Mouse (Mus musculus) layer of hippocampus, postnatal 25 days (tissue): ENCODE measurements around the gene Rpl36al. TPM values are rescaled to one million over a fixed set of nuclear protein-coding genes. Genes with fewer than 3 reads are reported as not detected.

Experiments used
- DNase-seq, 2 experiments: peaks; one replicate each; pipeline ENCODE4 v3.0.0; 2022; ENCODE audit warnings: mixed read lengths in 2 of 2, low spot score in 1 of 2; ENCODE audit errors: extremely low spot score in 1 of 2
- total RNA-seq, 2 experiments: library from RNA; stranded (reverse); gene quantifications; 2 replicates each; pipeline ENCODE4 v1.2.3; 2021

The Rpl36al gene
- 100 to 1,000 TPM; 177 to 208 TPM for total RNA-seq

- peak; percentile 98 to 99 for DNase-seq
Measured at GRCm38 (mm10) chr12:69183583-69184308, at the start of gene Rpl36al, which contains the start of gene Mgat2. Gene Rpl36al (minus strand): TSS chr12:69184083. Gene Mgat2 (plus strand): TSS chr12:69184157.

- no peak for DNase-seq
Measured at GRCm38 (mm10) chr12:69229251-69229650, 45.4 kb upstream of the Rpl36al start.

- DNase-seq, result peak; percentile 78 to 81
Measured at GRCm38 (mm10) chr12:69227776-69228466, 44.0 kb upstream of the Rpl36al start, which contains the start of gene Pole2. Gene Pole2 (minus strand): TSS chr12:69228195.

GRCm38 (mm10) chr12:69220613-69221277 is 36.9 kb upstream of the Rpl36al start:
- DNase-seq, result no peak

GRCm38 (mm10) chr12:69216587-69216986 is 32.7 kb upstream of the Rpl36al start:
- no peak for DNase-seq

- peak; percentile 19 to 54 for DNase-seq
Measured at GRCm38 (mm10) chr12:69215000-69215785, 31.3 kb upstream of the Rpl36al start.

GRCm38 (mm10) chr12:69214393-69214792 is 30.5 kb upstream of the Rpl36al start:
- no peak for DNase-seq

- DNase-seq, result no peak
Measured at GRCm38 (mm10) chr12:69213186-69213777, 29.4 kb upstream of the Rpl36al start.

GRCm38 (mm10) chr12:69211057-69211456 is 27.2 kb upstream of the Rpl36al start:
- no peak for DNase-seq

GRCm38 (mm10) chr12:69210056-69210979 is 26.4 kb upstream of the Rpl36al start:
- DNase-seq, result no peak

- DNase-seq, result no peak
Measured at GRCm38 (mm10) chr12:69208520-69208919, 24.6 kb upstream of the Rpl36al start.

GRCm38 (mm10) chr12:69207926-69208325 is 24.0 kb upstream of the Rpl36al start:
- no peak for DNase-seq

- DNase-seq, result no peak
Measured at GRCm38 (mm10) chr12:69207396-69207795, 23.5 kb upstream of the Rpl36al start.

GRCm38 (mm10) chr12:69204052-69204833 is 20.4 kb upstream of the Rpl36al start, which contains the start of gene Gm49384:
Gene Gm49384 (minus strand): TSS chr12:69204267.
- DNase-seq, result no peak

- no peak for DNase-seq
Measured at GRCm38 (mm10) chr12:69198985-69199384, 15.1 kb upstream of the Rpl36al start.

- DNase-seq, result peak in 1 of 2 experiments; percentile 47
Measured at GRCm38 (mm10) chr12:69198164-69198535, 14.3 kb upstream of the Rpl36al start, which contains the start of gene Dnaaf2. Gene Dnaaf2 (minus strand): TSS chr12:69198429.

GRCm38 (mm10) chr12:69197378-69198163 is 13.7 kb upstream of the Rpl36al start:
- DNase-seq, result peak; percentile 42 to 65
